Mouse (Mus musculus): ENCODE results near the gene Pcdh7.

DNA sequence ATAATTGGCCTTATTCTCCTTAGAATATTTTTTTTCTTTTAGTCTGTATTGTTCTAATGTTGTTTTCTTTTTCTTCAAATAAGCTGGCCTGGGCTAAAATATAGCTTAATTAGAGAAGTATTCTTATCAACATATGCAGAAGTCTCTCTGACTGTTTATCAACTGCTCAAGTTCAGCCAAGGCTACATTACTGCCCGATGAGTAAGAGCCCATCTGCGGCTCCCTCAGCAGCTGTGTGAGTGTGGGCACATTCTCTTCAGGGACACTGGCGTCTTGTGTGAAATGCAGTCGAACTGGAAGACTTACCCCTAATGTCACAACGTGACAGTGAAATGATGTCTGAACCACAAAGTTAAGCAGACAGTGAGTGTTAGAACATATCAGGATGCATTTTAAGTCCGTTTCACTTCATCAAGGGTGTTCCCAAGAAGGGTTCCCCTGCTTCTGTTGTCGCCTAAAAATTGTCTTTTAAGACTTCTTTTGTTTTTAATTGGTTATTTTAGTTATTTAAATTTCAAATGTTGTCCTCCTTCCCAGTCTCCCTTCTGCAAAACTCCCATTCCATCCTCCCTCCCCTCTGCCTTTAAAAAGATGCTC lies 181.3 kb downstream of the Pcdh7 start:
- TF ChIP-seq CTCF (IDR thresholded peaks at IDR 0.05; ENCODE audit: low read depth) (no peak), EP300 (IDR thresholded peaks at IDR 0.05; ENCODE audit: low read depth) (no peak)

Data from heart, postnatal 0 days (tissue).